Mouse (Mus musculus) embryonic fibroblast, embryonic 13.5 days (primary cell): ENCODE measurements at regions not wholly inside any gene's neighbourhood (a gene's known extent, or its start where the extent isn't known, plus 50 kb on each side); places are given as distances from the start of the nearest gene placed in this dataset.

Experiments
- CTCF ChIP-seq: IDR thresholded peaks from 2 replicates; pipeline ENCODE4 v1.5.1; 2011; ENCODE audit warnings: mild to moderate bottlenecking, control low read depth, low read length, moderate library complexity, borderline replicate concordance; ENCODE audit not compliant: insufficient read depth
- POLR2A ChIP-seq: IDR thresholded peaks from 2 replicates; pipeline ENCODE4 v1.6.1; 2011; ENCODE audit warnings: low read depth, mild to moderate bottlenecking, control low read depth, low read length, moderate library complexity

GRCm38 (mm10) chr3:120920351-120920750, 251.1 kb downstream of the Rwdd3 start:
- TF ChIP-seq CTCF: no peak
- TF ChIP-seq POLR2A: no peak
